Mouse (Mus musculus) MEL (cell line): ENCODE data around the gene Kremen2. TPM values are rescaled to one million over a fixed set of nuclear protein-coding genes. Genes with fewer than 3 reads are reported as not detected.
"Not testable (repeated sequence)": the region's sequence is repeated elsewhere in the genome, so short reads cannot be mapped to it uniquely, and the experiment has no call there.

ENCODE experiments used
- DNase-seq: peaks from one replicate; pipeline ENCODE4 v3.0.0; 2011; ENCODE audit warnings: low read depth, low spot score
- H3K27ac ChIP-seq: 2 replicates; pipeline ENCODE4 v1.5.1; 2012; ENCODE audit warnings: low read depth, mild to moderate bottlenecking, control low read depth, low read length, moderate library complexity; ENCODE audit not compliant: control insufficient read depth
- H3K27me3 ChIP-seq, 2 experiments: fragments of 150-350 bp in 1 of 2; sonication (generic) in 1 of 2; 2 replicates each; pipeline ENCODE4 v1.6.1; 2012; ENCODE audit warnings: low read length in 2 of 2, mild to moderate bottlenecking in 2 of 2, improper control_type of control experiment in 1 of 2, moderate library complexity in 1 of 2; ENCODE audit not compliant: insufficient read depth in 2 of 2, control insufficient read depth in 1 of 2
- H3K36me3 ChIP-seq, 2 experiments: 2 replicates each; pipeline ENCODE4 v1.6.1; 2012 to 2014; ENCODE audit warnings: low read length in 2 of 2, improper control_type of control experiment in 1 of 2, inconsistent platforms in 1 of 2, mild to moderate bottlenecking in 1 of 2; ENCODE audit not compliant: insufficient read depth in 2 of 2, control insufficient read depth in 1 of 2
- H3K4me1 ChIP-seq, 2 experiments: fragments of 150-350 bp in 1 of 2; sonication (generic) in 1 of 2; 2 replicates each; pipeline ENCODE4 v1.6.1; 2012; ENCODE audit warnings: low read length in 2 of 2, improper control_type of control experiment in 1 of 2, mild to moderate bottlenecking in 1 of 2; ENCODE audit not compliant: insufficient read depth in 2 of 2, control insufficient read depth in 1 of 2
- H3K4me3 ChIP-seq, 2 experiments: fragments of 150-350 bp in 1 of 2; sonication (generic) in 1 of 2; 2 replicates each; pipeline ENCODE4 v1.5.1; 2012; ENCODE audit warnings: low read depth in 2 of 2, low read length in 2 of 2, mild to moderate bottlenecking in 2 of 2, moderate library complexity in 2 of 2, control low read depth in 1 of 2, improper control_type of control experiment in 1 of 2; ENCODE audit not compliant: control insufficient read depth in 1 of 2, insufficient read depth in 1 of 2
- H3K79me2 ChIP-seq: 2 replicates; pipeline ENCODE4 v1.6.1; 2012; ENCODE audit warnings: mild to moderate bottlenecking, low read length, moderate library complexity; ENCODE audit not compliant: control insufficient read depth, poor library complexity, insufficient read depth
- H3K9ac ChIP-seq: 2 replicates; pipeline ENCODE4 v1.6.1; 2012; ENCODE audit warnings: low read depth, mild to moderate bottlenecking, control low read depth, low read length, moderate library complexity; ENCODE audit not compliant: control insufficient read depth, poor library complexity, severe bottlenecking
- H3K9me3 ChIP-seq: fragments of 150-350 bp; sonication (generic); replicated peaks from 2 replicates; pipeline ENCODE4 v1.6.1; 2012; ENCODE audit warnings: mild to moderate bottlenecking, low read length, improper control_type of control experiment, moderate library complexity; ENCODE audit not compliant: insufficient read depth
- BHLHE40 ChIP-seq: IDR thresholded peaks from 2 replicates; pipeline ENCODE4 v1.6.1; 2012; ENCODE audit warnings: low read depth, mild to moderate bottlenecking, inconsistent platforms, low read length, improper control_type of control experiment, borderline replicate concordance
- CHD2 ChIP-seq: IDR thresholded peaks from 2 replicates; pipeline ENCODE4 v1.6.1; 2011; ENCODE audit warnings: low read length, improper control_type of control experiment
- CTCF ChIP-seq, 3 experiments: IDR thresholded peaks in 2 of 3; conservative IDR thresholded peaks in 1 of 3; 2 replicates each; pipeline ENCODE4 v1.5.1; 2011 to 2012; ENCODE audit warnings: low read length in 3 of 3, low read depth in 2 of 3, mild to moderate bottlenecking in 2 of 3, improper control_type of control experiment in 1 of 3, inconsistent platforms in 1 of 3, mixed read lengths in 1 of 3, moderate library complexity in 1 of 3; ENCODE audit not compliant: control insufficient read depth in 1 of 3, insufficient read depth in 1 of 3, poor library complexity in 1 of 3, severe bottlenecking in 1 of 3
- E2F4 ChIP-seq: IDR thresholded peaks from 2 replicates; pipeline ENCODE4 v1.6.1; 2011; ENCODE audit warnings: low read depth, low read length, improper control_type of control experiment, borderline replicate concordance
- EP300 ChIP-seq, 2 experiments: IDR thresholded peaks; 2 replicates each; pipeline ENCODE4 v1.6.1; 2011; ENCODE audit warnings: improper control_type of control experiment in 2 of 2, low read length in 2 of 2, low read depth in 1 of 2, mild to moderate bottlenecking in 1 of 2
- ETS1 ChIP-seq: IDR thresholded peaks from 2 replicates; pipeline ENCODE4 v1.6.1; 2012; ENCODE audit warnings: low read depth, mild to moderate bottlenecking, inconsistent platforms, low read length, improper control_type of control experiment, moderate library complexity
- GABPA ChIP-seq: IDR thresholded peaks from 2 replicates; pipeline ENCODE4 v1.6.1; 2012; ENCODE audit warnings: low read depth, mild to moderate bottlenecking, inconsistent platforms, low read length, improper control_type of control experiment, moderate library complexity
- MXI1 ChIP-seq: IDR thresholded peaks from 2 replicates; pipeline ENCODE4 v1.6.1; 2011; ENCODE audit warnings: mild to moderate bottlenecking, low read depth, low read length, improper control_type of control experiment
- MYB ChIP-seq: IDR thresholded peaks from 2 replicates; pipeline ENCODE4 v1.6.1; 2011; ENCODE audit warnings: mild to moderate bottlenecking, low read depth, low read length, improper control_type of control experiment
- MYC ChIP-seq: IDR thresholded peaks from 2 replicates; pipeline ENCODE4 v1.6.1; 2011; ENCODE audit warnings: low read depth, mild to moderate bottlenecking, low read length, improper control_type of control experiment, moderate library complexity
- NELFE ChIP-seq: IDR thresholded peaks from 2 replicates; pipeline ENCODE4 v1.6.1; 2011; ENCODE audit warnings: low read depth, low read length, improper control_type of control experiment
- POLR2AphosphoS5 ChIP-seq: IDR thresholded peaks from 2 replicates; pipeline ENCODE4 v1.6.1; 2012; ENCODE audit warnings: low read depth, borderline replicate concordance, mild to moderate bottlenecking, inconsistent platforms, low read length, moderate library complexity, mixed read lengths
- RAD21 ChIP-seq: IDR thresholded peaks from 2 replicates; pipeline ENCODE4 v1.6.1; 2011; ENCODE audit warnings: mild to moderate bottlenecking, low read depth, low read length, improper control_type of control experiment
- RCOR1 ChIP-seq: IDR thresholded peaks from 2 replicates; pipeline ENCODE4 v1.6.1; 2012; ENCODE audit warnings: low read depth, mild to moderate bottlenecking, inconsistent platforms, low read length, improper control_type of control experiment
- SMC3 ChIP-seq: IDR thresholded peaks from 2 replicates; pipeline ENCODE4 v1.6.1; 2011; ENCODE audit warnings: low read depth, low read length, improper control_type of control experiment
- TBP ChIP-seq: IDR thresholded peaks from 2 replicates; pipeline ENCODE4 v1.8.0; 2011; ENCODE audit warnings: low read depth, low read length, improper control_type of control experiment
- USF1 ChIP-seq: IDR thresholded peaks from 2 replicates; pipeline ENCODE4 v1.6.1; 2014; ENCODE audit warnings: low read depth, mild to moderate bottlenecking, inconsistent platforms, low read length, improper control_type of control experiment, moderate library complexity
- ZC3H11A ChIP-seq: IDR thresholded peaks from 2 replicates; pipeline ENCODE4 v1.6.1; 2012; ENCODE audit warnings: low read depth, mild to moderate bottlenecking, inconsistent platforms, low read length, improper control_type of control experiment
- polyA plus RNA-seq, 2 experiments: library from polyadenylated mRNA; stranded (reverse) in 1 of 2; unstranded in 1 of 2; fragments of >175 nt in 1 of 2; fragments of >200 nt in 1 of 2; gene quantifications; 2 replicates each; pipeline versions ENCODE4 v1.2.1 to v1.2.4; 2012; ENCODE audit warnings: low replicate concordance in 2 of 2, low read depth in 1 of 2; ENCODE audit not compliant: insufficient read length in 2 of 2, insufficient read depth in 1 of 2, missing spikeins in 1 of 2
- total RNA-seq: library from RNA; depleted of rRNA; stranded (reverse); fragments of 300-350 nt; gene quantifications from 2 replicates; pipeline ENCODE4 v1.2.3, GENCODE M21; 2012

Gene Kremen2
- total and polyA plus RNA-seq, 3 experiments, result 0.11 TPM; not detected in 2

DNA sequence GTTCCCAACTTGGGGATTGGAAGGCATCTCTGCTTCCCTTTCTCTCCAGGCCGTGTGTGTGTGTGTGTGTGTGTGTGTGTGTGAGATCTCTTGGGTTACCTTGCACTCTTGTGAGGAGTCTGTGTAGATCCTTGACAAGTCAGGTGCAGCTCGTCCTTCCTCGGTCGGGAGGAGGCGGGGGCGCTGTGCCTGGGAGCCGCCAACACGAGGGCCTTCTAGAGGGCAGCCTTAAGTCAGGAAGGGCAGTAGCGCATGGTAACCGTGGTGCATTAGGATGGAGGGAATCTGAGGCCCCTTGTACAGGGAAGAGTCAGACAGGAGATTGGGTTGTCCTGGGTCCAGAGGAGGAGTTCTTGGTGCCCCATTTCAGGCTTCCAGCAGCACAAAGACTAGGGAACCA lies 30.6 kb upstream of the Kremen2 start:
- Histone ChIP-seq H3K27ac (no peak overlapping the region), H3K4me1 (no peaks in the 10 kb centered on the region), H3K9ac (no peak overlapping the region), H3K27me3 (no peaks in the 10 kb centered on the region; a peak in 2 of 4 replicates), H3K9me3 (no peaks in the 10 kb centered on the region), H3K36me3 (no peaks in the 10 kb centered on the region), H3K4me3 (no peak overlapping the region), H3K79me2 (peaks cover under 1% of the 10 kb centered on the region; the same call in 1 of the 2 replicates)
- TF ChIP-seq CHD2 (no peak), NELFE (no peak), CTCF (IDR thresholded peaks at IDR 0.05 in 2 of 3, conservative IDR thresholded peaks at IDR 0.05 in 1 of 3; ENCODE audit: control insufficient read depth in 1 of 3, insufficient read depth in 1 of 3, low read depth in 2 of 3, low read length in 3 of 3, poor library complexity in 1 of 3, severe bottlenecking in 1 of 3) (no peak), BHLHE40 (no peak), RCOR1 (no peak), TBP (no peak), E2F4 (no peak), GABPA (no peak), USF1 (no peak)
- DNase-seq, result no peak

DNA sequence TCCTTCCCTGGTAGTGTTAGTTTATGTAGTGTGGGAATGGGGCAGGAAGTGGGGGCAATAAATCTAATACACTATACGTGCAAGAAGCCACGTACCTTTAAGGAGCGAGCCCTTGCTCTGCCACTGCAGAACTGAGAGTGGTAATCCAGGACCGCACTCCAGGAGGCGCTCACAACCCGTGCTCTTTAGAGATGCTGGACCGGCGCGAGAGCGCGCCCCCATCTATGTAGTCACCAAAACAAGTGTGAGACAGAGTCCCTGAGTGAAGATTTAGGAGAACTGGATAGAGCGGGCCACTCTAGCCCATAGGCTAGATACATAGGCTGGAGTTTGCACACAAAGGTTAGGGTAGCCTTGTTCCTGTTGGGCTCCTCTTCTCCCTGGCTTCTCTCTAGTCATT lies 28.5 kb upstream of the Kremen2 start:
- peaks cover 0 to 2% of the 10 kb centered on the region in 2 experiments; a peak in 1 of 4 replicates for H3K4me1 ChIP-seq
- H3K4me3 ChIP-seq, result no peak overlapping the region
- TF ChIP-seq RAD21 (peak; percentile 19), CTCF (IDR thresholded peaks at IDR 0.05 in 2 of 3, conservative IDR thresholded peaks at IDR 0.05 in 1 of 3; ENCODE audit: control insufficient read depth in 1 of 3, insufficient read depth in 1 of 3, low read depth in 2 of 3, low read length in 3 of 3, poor library complexity in 1 of 3, severe bottlenecking in 1 of 3) (peak; percentile 17 to 39 (median 24); a peak in 3 of 6 replicates), ZC3H11A (0 out of 2 replicates have a peak, but pooled peaks have one; percentile 6), MYC (no peak), ETS1 (no peak), SMC3 (peak; percentile 24; the same call in 1 of the 2 replicates), MYB (no peak)
- peaks cover 2% of the 10 kb centered on the region; the same call in 1 of the 2 replicates for H3K79me2 ChIP-seq
- H3K27ac ChIP-seq, result no peak overlapping the region
- no peaks in the 10 kb centered on the region for H3K9me3 ChIP-seq
- H3K9ac ChIP-seq, result no peak overlapping the region
- H3K36me3 ChIP-seq, result peaks cover 0 to 6% of the 10 kb centered on the region in 2 experiments; a peak in 2 of 4 replicates
- no peaks in the 10 kb centered on the region; a peak in 2 of 4 replicates for H3K27me3 ChIP-seq
- no peak for DNase-seq

DNA sequence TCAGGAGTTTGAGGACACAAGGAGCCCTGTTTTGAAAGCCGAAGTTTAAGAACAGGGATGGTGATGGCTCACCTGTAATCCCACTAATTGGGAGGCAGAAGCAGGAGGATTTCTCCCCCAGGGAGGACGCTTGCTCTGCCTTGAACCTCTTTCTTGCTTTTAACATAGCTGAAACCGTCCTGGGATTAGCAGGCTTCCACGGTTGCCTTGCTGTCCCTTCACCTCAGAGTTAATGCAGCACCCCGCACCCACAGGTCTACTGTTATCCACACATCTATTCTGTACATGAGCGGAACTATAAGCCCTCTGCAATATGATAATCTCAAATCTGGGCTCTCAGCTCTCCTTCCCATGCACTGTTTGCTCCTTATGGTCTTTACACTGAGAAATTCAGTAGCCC lies 28.0 kb upstream of the Kremen2 start:
- H3K27me3 ChIP-seq, result no peaks in the 10 kb centered on the region; a peak in 2 of 4 replicates
- no peak overlapping the region for H3K4me3 ChIP-seq
- no peak overlapping the region for H3K9ac ChIP-seq
- H3K79me2 ChIP-seq, result peaks cover 2% of the 10 kb centered on the region; the same call in 1 of the 2 replicates
- H3K4me1 ChIP-seq, result peaks cover 0 to 2% of the 10 kb centered on the region in 2 experiments; a peak in 1 of 4 replicates
- H3K27ac ChIP-seq, result no peak overlapping the region
- no peak for DNase-seq
- H3K9me3 ChIP-seq, result no peaks in the 10 kb centered on the region
- H3K36me3 ChIP-seq, result peaks cover 0 to 6% of the 10 kb centered on the region in 2 experiments; a peak in 2 of 4 replicates
- TF ChIP-seq RAD21, result no peak
- TF ChIP-seq MXI1, result no peak
- TF ChIP-seq EP300 (IDR thresholded peaks at IDR 0.05; ENCODE audit: low read depth in 1 of 2, low read length in 2 of 2), result no peak
- TF ChIP-seq POLR2AphosphoS5, result no peak
- TF ChIP-seq MYB, result no peak

DNA sequence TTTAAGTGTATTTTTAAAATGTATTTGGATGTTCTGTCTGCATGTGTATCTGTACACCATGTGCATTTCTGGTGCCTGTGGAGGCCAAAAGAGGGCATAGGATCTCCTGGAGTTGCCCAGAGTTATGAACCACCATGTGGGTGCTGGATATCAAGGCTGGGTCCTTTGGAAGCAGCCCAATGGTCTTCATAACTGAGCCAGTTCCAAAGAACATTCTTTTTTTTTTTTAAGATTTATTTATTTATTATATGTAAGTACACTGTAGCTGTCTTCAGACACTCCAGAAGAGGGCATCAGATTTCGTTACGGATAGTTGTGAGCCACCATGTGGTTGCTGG lies 26.6 kb upstream of the Kremen2 start:
- H3K27ac ChIP-seq, H3K27me3 ChIP-seq, H3K9me3 ChIP-seq, H3K9ac ChIP-seq, H3K79me2 ChIP-seq, H3K36me3 ChIP-seq, DNase-seq, H3K4me3 ChIP-seq, H3K4me1 ChIP-seq: not testable (repeated sequence)
